Mouse (Mus musculus): ENCODE data around the gene Terb2.
"Not testable (repeated sequence)": the region's sequence is repeated elsewhere in the genome, so short reads cannot be mapped to it uniquely, and the experiment has no call there.

Gene Terb2

GRCm38 (mm10) chr2:122162529-122162928 is 23.5 kb upstream of the Terb2 start:
- no peak for DNase-seq (ENCODE audit: low spot score)

DNA sequence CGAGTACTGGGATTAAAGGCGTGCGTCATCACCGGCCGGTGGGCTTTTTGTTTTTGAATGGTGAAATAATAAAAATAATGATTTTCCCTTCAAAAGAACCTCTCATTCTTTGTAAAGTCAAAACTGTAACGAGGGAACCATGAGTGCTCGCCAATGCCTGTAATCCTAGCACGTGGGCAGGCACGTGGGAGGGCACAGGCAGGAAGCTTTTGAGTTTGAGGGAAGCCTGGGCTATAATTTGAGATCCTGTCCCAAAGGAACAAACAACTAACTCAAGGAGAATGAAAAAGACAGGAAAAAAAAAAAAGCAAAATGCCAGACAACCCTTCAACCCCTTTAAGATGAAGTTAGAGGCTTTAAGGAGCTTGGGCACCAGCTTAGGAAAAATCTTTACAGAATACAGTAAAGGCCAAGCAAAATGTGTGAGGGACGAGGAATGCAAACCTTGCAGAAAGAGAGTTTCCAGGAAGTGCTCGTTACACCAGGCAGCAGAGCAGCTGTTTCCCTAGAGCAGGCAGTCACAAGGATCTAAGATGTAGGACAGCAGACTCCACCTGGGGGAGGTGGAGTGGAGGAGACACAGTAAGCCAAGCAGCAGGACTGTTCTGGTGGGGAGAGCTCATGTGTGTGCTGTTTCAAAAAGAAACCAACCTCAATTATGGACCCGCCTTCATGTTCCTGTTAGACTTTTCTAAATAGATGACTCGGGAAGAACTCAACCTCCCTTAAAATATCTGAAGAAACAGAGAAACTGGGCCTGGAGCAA is 22.5 kb upstream of the Terb2 start:
- no peak for DNase-seq (ENCODE audit: low spot score)

GRCm38 (mm10) chr2:122164293-122164692 is 21.8 kb upstream of the Terb2 start:
- no peak for DNase-seq (ENCODE audit: low spot score)

DNA sequence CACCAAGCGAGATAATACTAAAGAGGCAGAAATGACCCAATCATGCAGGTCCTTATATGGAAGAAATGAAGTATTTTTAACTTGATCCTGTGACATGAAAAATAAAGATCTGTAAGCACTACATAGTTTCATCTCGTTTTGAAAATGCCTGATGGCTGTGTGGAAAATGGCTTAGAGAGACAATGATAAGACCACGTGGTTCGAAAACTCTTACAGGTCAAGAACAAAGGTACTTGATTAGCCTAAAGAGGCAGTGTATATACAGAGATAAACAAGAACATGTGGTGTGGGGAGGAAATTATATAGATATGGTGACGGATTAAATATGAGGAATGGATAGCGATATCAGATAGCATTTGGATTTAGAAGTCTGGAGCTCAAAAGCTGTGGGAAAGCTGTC is 14.8 kb upstream of the Terb2 start:
- DNase-seq (ENCODE audit: low spot score), result no peak

- DNase-seq (ENCODE audit: low spot score), result no peak
Observed at GRCm38 (mm10) chr2:122172188-122172587, 13.9 kb upstream of the Terb2 start.

DNA sequence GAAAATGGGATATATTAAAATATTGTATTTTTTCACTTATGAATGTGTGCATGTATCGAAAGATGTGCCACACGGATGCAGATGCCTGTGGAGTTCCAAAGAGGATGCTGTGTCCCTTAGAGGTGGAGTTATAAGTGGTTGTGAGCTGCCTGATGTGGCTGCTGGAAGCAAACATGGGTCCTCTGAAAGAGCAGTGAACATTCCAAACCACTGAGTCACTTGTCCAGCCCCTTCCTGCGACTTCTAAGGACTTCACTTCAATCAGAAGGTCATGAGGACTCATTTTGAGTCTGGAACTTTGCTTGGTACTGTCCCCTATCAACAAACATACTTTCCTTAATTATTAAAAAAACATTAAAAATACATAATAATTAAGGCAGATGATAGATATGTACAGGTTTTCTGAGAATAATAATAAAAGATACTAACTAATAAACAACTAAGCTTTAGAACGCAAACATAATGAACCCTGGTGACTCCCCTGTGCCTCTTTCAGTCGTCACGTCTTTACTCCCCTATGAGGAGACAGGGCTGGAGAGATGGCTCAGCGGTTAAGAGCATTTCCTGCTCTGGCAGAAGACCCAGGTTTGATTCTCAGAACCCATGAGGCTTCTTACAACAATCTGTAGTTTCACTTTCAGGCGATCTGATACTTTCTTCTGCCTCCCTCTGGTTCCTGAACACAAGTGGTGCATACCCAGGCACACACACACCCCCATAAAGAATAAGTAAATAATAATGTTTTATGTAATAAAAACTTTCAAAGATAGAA is 5.8 kb upstream of the Terb2 start:
- no peak for DNase-seq (ENCODE audit: low spot score)

DNA sequence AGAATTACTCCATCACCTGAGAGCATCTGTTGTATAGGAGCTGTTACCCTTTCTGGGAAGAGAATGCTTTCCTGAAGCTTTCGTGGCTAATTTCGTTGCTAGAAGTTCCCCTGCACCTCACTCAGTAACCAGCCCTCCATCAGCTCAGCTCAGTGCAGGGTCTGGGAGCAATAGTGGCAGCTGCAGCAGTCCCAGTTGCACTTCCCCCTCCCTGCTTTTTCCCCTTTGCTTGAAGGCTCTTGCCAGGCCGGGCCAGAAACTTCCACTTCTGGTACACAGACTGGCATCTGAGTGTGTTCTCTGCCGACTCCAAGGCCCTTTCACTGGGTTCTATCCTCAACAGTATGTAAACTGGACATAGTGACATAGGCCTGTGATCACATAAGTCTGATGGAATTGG is 986 bp upstream of the Terb2 start:
- DNase-seq (ENCODE audit: low spot score), result no peak

GRCm38 (mm10) chr2:122186751-122187150 is 679 bp downstream of the Terb2 start:
- DNase-seq (ENCODE audit: low spot score), result no peak

DNA sequence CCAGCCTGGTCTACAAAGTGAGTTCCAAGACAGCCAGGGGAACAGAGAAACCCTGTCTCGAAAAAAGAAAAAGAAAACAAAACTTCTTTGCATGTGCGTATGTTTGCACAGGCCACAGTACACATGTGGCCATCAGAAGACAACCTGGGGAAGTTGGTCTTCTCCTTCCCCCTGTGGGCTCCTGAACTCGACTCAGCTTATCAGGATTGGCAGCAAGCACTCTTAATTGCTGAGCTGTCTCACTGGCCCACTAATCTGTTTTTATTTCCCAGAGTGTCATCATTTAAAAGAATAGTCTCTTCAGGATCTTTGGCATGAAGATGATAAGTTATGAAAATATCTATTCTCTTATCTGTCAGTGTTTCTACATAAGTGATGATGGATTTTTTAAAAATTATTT is 5.8 kb downstream of the Terb2 start:
- DNase-seq (ENCODE audit: low spot score), result no peak

DNA sequence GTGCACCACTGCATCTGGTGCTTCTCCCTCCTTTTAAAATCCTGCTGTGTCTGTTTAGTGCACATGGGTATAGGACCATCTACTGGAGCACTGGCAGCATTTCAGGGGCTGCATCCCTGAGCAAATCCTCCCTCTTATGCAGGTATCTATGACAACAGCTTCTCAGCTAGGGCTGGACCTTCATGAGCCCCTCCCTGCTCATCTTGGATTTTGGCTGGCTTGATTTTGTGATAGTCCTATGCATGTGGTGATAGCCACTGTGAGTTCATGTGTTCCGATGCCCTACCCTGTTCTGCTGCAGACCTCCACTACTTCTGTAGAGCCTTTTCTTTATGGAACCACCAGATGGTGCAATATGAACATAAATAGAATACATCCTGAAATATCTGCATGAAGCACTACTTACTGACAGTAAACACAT is 8.4 kb downstream of the Terb2 start:
- no peak for DNase-seq (ENCODE audit: low spot score)

DNA sequence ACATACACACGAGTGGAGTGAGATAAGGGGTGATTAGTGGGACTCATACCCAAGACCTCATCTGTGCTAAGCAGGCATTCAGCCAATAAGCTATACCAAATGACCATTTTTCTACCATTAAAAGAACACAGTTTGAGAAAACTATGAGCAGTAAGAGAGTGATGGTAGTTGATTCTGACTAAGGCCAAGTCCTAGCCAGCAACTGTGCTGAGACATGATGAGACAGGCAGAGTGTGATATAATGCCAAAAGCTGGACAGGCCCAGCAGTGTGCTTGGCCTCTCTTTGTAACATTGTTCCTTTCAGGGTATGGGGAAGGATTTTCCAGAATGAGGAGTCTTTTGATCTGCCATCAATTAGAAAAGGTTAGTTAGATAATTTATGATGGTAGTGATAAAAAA is 15.4 kb downstream of the Terb2 start:
- DNase-seq (ENCODE audit: low spot score), result no peak

DNA sequence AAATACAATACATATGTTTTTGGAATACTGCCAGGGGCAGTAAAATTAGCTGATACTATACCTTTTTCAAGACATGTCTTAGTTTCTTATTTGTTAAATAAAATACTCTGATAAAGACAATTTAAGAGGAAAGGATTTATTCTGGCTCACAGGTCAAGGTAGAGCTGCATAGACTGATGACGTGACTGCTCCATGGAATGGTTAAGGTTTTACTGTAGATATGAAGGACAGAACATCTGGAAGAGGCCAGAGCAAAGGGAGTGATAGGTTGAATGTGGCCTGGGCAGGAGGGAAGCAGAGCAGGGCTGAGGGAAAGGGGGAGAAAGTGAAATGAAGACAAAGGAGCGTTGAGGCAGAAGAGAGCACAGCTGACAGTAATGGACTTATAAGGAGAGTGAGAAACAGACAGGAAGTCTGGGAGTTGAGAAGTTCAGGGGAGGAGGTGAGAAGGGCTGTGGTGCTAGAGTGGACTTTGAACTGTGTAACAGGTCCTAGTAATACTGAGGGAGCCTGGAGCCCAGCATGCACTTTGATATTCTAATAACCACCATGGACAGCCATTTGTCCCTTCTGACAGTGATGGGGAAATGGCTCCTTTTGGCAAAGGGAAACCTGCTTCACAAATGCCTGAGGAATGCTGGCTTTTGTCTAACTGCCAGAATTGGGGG is 20.5 kb downstream of the Terb2 start:
- DNase-seq (ENCODE audit: low spot score), result no peak

GRCm38 (mm10) chr2:122210534-122211228 is 24.6 kb downstream of the Terb2 start:
- DNase-seq (ENCODE audit: low spot score), result no peak

- not testable (repeated sequence) for DNase-seq (ENCODE audit: low spot score)
Observed at GRCm38 (mm10) chr2:122217075-122217474, 31.0 kb downstream of the Terb2 start.

DNA sequence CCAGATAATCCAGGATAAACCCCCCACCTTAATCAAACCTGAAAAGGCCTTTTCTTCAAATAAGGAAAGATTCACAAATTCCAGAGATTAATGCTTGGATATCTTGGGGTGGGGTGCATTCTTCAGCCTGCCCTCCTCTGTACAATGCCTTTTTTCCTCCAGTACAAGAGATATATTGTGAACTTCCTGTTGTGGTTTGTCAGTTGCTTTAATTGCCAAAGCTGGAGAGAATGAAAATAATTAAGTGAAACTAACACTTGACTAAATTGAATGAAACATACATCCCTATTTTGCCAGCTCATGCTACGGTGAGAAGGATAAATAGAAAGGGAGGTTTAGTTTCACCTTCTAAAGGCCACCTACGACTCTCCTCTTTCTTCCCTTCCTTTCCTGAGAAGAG is 32.2 kb downstream of the Terb2 start:
- no peak for DNase-seq (ENCODE audit: low spot score)

DNA sequence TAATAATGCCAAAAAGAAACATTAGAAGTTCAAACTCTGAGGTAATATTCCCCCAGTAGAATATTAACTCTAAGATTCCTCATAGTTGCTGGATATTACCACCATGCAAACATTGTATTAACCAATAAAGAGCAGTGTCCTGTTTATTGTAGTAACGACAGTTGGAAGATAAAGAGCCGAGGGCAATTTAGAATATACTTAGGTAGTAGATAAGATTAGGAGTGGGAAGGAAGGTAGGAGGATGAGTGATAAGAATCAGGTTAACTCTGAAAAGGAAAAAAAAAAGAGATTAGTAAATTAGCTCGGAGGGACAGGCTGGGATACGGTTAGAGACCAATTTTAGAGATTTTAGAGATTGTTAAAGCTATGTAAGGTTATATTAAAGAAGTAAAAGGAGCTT is 35.3 kb downstream of the Terb2 start:
- DNase-seq (ENCODE audit: low spot score), result no peak

DNA sequence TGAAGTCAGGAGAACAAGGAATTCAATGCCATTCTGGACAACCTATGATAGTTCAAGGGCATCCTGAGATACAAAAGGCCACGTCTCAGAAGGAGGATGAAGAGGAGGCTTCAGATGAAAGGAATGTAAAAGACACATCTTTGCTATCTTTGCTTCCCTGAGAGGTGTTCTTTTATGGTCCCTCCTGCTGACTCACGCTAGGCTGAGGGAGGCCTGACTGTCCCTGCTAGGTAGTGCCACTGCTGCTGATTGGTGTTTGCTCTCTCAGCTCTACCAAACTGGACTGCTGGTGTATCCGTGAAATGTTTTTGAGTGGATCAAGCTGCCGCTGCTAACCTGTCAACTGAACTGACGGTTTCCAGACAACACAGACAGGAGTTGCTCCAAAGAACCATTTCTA is 35.7 kb downstream of the Terb2 start:
- no peak for DNase-seq (ENCODE audit: low spot score)

DNA sequence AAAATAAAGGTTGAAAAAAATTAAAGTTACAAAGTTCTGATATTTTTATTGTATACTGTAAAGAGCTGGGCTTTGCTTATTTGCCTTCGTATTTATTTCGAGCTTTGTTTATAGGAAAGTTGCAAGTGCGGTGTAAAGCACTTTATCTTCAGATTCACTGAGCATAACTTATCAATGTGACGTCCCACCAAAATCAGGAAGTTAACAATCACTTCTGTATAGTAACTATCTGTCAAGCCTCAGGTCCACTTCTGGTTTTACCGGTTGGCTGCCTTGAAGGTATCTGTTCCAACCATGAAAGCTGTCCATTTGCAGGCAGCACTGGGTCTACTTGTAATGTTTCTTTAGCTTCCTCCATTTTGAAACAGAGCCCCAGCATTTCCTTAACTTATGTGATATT is 36.2 kb downstream of the Terb2 start:
- no peak for DNase-seq (ENCODE audit: low spot score)

DNA sequence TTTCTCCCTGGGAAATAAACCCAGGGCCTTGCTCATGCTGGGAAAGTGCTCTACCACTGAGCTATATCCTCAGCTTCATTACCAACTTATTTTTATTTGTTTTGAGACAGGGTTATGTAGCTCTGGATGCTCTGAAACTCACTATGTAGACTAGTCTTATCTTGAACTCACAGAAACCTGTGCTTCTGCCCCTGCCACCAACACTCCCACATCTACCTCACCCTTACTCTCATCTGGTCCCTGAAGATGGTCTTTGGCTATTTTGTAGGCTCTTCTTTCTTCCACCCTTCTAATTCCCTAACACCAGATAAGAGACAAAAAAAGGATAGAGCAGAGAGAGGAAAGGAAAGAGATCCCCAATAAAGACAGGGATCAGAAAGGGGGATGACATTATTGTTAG is 37.6 kb downstream of the Terb2 start:
- DNase-seq (ENCODE audit: low spot score), result no peak

DNA sequence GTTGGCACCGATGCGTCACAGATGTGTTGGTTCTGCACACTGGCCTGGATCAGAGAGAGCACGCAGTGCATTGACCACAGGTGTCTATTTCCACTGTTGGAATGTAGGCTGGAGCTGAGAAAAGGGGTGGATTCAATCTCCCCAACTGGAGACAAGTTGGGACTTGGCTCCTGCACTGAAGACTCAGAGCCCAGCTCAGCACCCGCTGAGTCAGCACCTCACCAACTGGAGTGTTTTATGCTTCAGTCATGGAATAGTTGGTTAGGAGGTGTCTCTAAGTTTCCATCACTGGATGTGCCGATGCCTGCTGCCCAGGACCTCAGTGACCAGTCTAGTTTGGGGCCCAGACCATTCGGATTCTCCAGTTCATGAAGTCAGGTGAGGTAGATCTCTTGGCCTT is 44.3 kb downstream of the Terb2 start:
- DNase-seq (ENCODE audit: low spot score), result no peak

- DNase-seq (ENCODE audit: low spot score), result no peak
Observed at GRCm38 (mm10) chr2:122231616-122232015, 45.5 kb downstream of the Terb2 start.

GRCm38 (mm10) chr2:122233341-122233740 is 47.3 kb downstream of the Terb2 start:
- DNase-seq (ENCODE audit: low spot score), result no peak

Data from ovary, postnatal 10 days (tissue).